Mouse (Mus musculus): ENCODE results near the gene Ffar2. TPM values are rescaled to one million over a fixed set of nuclear protein-coding genes. Genes with fewer than 3 reads are reported as not detected.
"Not testable (repeated sequence)": the region's sequence is repeated elsewhere in the genome, so short reads cannot be mapped to it uniquely, and the experiment has no call there.

Ffar2 gene
- polyA plus RNA-seq, 2 experiments: 0.36 to 0.43 TPM

DNA sequence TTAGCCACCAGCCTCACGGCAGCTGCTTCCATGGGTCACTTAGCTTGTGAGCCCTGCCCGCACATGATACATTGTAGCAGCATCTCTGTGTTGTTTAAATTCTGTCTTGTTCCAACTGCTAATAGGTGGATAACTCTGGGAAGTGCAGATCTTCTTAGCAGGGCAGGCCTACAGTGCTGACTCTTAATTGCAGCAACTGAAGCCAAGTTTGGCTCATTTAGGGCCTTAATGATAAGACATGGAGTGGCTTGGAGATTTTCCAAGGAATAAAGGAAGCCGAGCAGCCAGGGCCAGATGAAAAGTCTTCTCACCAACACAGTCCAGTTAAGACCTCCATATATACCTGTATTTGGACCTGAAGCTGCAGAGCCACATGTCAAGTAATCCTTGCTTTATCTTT, 16.7 kb upstream of the Ffar2 start:
- H3K36me3 ChIP-seq (replicated peaks; ENCODE audit: control insufficient read depth, insufficient read depth, low read depth): no peaks in the 10 kb centered on the region
- ATAC-seq (ENCODE audit: insufficient read depth) (no peak), DNase-seq (ENCODE audit: low read depth in 3 of 3, low spot score in 3 of 3) (no peak)
- H3K9me3 ChIP-seq (ENCODE audit: control insufficient read depth, low read length): no peaks in the 10 kb centered on the region
- no peaks in the 10 kb centered on the region for H3K27me3 ChIP-seq (ENCODE audit: control insufficient read depth, insufficient read depth, low read length)
- no peak overlapping the region for H3K9ac ChIP-seq (replicated peaks)
- no peak for TF ChIP-seq EP300 (IDR thresholded peaks at IDR 0.05; ENCODE audit: low read depth)
- no peak for TF ChIP-seq CTCF (IDR thresholded peaks at IDR 0.05; ENCODE audit: low read depth)
- 68% methylated on average over 3 of the region's 3 CpGs for WGBS (ENCODE audit: insufficient replicate concordance)
- H3K4me2 ChIP-seq (ENCODE audit: low read depth): no peak overlapping the region
- H3K4me3 ChIP-seq (ENCODE audit: insufficient read depth in 1 of 2, low read depth in 2 of 2, low read length in 2 of 2): no peak overlapping the region
- H3K4me1 ChIP-seq (replicated peaks; ENCODE audit: control insufficient read depth in 2 of 2, insufficient read depth in 2 of 2, low read length in 1 of 2): peaks cover 0 to 14% of the 10 kb centered on the region in 2 experiments; a peak in 2 of 4 replicates
- H3K27ac ChIP-seq: no peak overlapping the region

DNA sequence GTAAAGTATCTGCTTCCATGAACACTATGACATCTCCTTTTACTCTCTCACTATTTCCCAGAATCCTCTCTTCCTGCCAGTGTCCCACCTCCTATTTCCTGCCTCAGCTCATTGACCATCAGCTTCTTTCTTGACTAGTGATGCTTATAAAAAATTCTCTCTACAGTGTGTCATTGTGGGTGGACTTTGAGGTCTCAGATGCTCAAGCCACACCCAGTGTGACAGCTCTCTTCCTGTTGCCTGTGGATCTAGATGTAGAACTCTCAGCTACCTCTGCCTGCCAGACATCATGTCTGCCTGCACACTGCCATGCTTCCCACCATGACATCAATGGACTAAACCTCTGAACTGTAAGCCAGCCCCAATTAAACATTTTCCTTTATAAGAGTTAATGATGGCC, 13.7 kb upstream of the Ffar2 start:
- Histone ChIP-seq H3K9me3 (ENCODE audit: control insufficient read depth, low read length) (no peaks in the 10 kb centered on the region), H3K4me1 (replicated peaks; ENCODE audit: control insufficient read depth in 2 of 2, insufficient read depth in 2 of 2, low read length in 1 of 2) (peaks cover 0 to 9% of the 10 kb centered on the region in 2 experiments; a peak in 2 of 4 replicates), H3K27ac (no peak overlapping the region), H3K9ac (replicated peaks) (no peak overlapping the region), H3K36me3 (replicated peaks; ENCODE audit: control insufficient read depth, insufficient read depth, low read depth) (no peaks in the 10 kb centered on the region), H3K4me2 (ENCODE audit: low read depth) (no peak overlapping the region), H3K27me3 (ENCODE audit: control insufficient read depth, insufficient read depth, low read length) (no peaks in the 10 kb centered on the region), H3K4me3 (ENCODE audit: insufficient read depth in 1 of 2, low read depth in 2 of 2, low read length in 2 of 2) (no peak overlapping the region)
- ATAC-seq (ENCODE audit: insufficient read depth): no peak
- DNase-seq (ENCODE audit: low read depth in 3 of 3, low spot score in 3 of 3): no peak
- TF ChIP-seq CTCF (IDR thresholded peaks at IDR 0.05; ENCODE audit: low read depth) (no peak), EP300 (IDR thresholded peaks at IDR 0.05; ENCODE audit: low read depth) (no peak)

- not testable (repeated sequence) for H3K27ac ChIP-seq; ATAC-seq (ENCODE audit: insufficient read depth); H3K9ac ChIP-seq (replicated peaks); H3K36me3 ChIP-seq (replicated peaks; ENCODE audit: control insufficient read depth, insufficient read depth, low read depth); H3K27me3 ChIP-seq (ENCODE audit: control insufficient read depth, insufficient read depth, low read length); H3K4me3 ChIP-seq (ENCODE audit: insufficient read depth in 1 of 2, low read depth in 2 of 2, low read length in 2 of 2); H3K9me3 ChIP-seq (ENCODE audit: control insufficient read depth, low read length); DNase-seq (ENCODE audit: low read depth in 3 of 3, low spot score in 3 of 3); H3K4me1 ChIP-seq (replicated peaks; ENCODE audit: control insufficient read depth in 2 of 2, insufficient read depth in 2 of 2, low read length in 1 of 2); H3K4me2 ChIP-seq (ENCODE audit: low read depth)
- 12% methylated on average over 9 of the region's 11 CpGs for WGBS (ENCODE audit: insufficient replicate concordance)
Observed at GRCm38 (mm10) chr7:30832684-30833083, 9.1 kb upstream of the Ffar2 start.

DNA sequence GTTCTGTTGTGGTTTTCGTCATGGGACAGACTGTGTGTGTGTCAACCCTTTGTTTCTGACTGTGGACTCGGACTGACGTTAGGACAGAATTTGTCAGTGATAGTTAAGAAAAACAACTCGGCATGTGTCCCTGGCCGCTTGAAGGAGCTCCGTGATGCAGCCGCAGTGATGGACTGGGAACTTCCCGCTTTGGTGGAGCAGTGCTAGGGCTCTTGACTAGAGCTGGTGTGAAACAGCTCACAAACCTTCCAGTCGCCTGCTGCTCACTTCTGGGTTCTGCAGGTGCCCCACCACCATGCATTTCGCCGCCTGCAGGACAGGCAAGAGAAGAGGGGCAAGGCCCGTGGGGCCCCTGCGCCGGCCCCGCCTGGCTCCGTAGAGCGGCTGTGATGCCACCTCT, 8.7 kb upstream of the Ffar2 start:
- H3K4me1 ChIP-seq (replicated peaks; ENCODE audit: control insufficient read depth in 2 of 2, insufficient read depth in 2 of 2, low read length in 1 of 2): no peaks in the 10 kb centered on the region
- no peak overlapping the region for H3K4me3 ChIP-seq (ENCODE audit: insufficient read depth in 1 of 2, low read depth in 2 of 2, low read length in 2 of 2)
- 46% methylated on average over 17 of the region's 17 CpGs for WGBS (ENCODE audit: insufficient replicate concordance)
- no peak for DNase-seq (ENCODE audit: low read depth in 3 of 3, low spot score in 3 of 3)
- no peaks in the 10 kb centered on the region for H3K9me3 ChIP-seq (ENCODE audit: control insufficient read depth, low read length)
- H3K27ac ChIP-seq: no peak overlapping the region
- no peak overlapping the region for H3K4me2 ChIP-seq (ENCODE audit: low read depth)
- H3K27me3 ChIP-seq (ENCODE audit: control insufficient read depth, insufficient read depth, low read length): no peaks in the 10 kb centered on the region
- no peak overlapping the region for H3K9ac ChIP-seq (replicated peaks)
- no peaks in the 10 kb centered on the region for H3K36me3 ChIP-seq (replicated peaks; ENCODE audit: control insufficient read depth, insufficient read depth, low read depth)
- ATAC-seq (ENCODE audit: insufficient read depth): no peak
- no peak for TF ChIP-seq EP300 (IDR thresholded peaks at IDR 0.05; ENCODE audit: low read depth)
- TF ChIP-seq CTCF (IDR thresholded peaks at IDR 0.05; ENCODE audit: low read depth): no peak

DNA sequence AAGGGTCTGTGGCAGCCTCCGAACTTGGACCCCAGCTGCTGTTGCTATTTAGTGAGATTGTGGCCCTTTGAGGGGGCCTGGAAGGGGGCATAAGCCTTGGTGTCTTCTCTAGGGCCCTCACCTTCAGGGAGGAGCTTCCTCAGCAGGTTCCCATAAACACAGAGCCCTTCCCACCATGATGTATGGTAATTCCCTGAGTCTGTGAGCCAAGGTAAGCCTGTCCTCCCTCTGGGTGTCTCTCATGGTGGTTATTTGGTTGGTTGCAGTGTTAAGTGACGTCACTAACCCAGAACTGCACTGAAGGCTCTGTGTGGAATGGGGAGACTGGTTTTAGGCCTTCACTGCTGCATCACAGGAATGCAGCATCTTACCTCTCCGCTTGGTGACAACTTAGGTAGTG, 5.9 kb upstream of the Ffar2 start:
- DNase-seq (ENCODE audit: low read depth in 3 of 3, low spot score in 3 of 3) (no peak), ATAC-seq (ENCODE audit: insufficient read depth) (no peak)
- no peaks in the 10 kb centered on the region for H3K36me3 ChIP-seq (replicated peaks; ENCODE audit: control insufficient read depth, insufficient read depth, low read depth)
- no peak overlapping the region for H3K4me2 ChIP-seq (ENCODE audit: low read depth)
- no peaks in the 10 kb centered on the region; a peak in 1 of 4 replicates for H3K4me1 ChIP-seq (replicated peaks; ENCODE audit: control insufficient read depth in 2 of 2, insufficient read depth in 2 of 2, low read length in 1 of 2)
- WGBS (ENCODE audit: insufficient replicate concordance): 55% methylated on average over 3 of the region's 3 CpGs
- no peak overlapping the region for H3K4me3 ChIP-seq (ENCODE audit: insufficient read depth in 1 of 2, low read depth in 2 of 2, low read length in 2 of 2)
- no peak overlapping the region for H3K9ac ChIP-seq (replicated peaks)
- H3K9me3 ChIP-seq (ENCODE audit: control insufficient read depth, low read length): no peaks in the 10 kb centered on the region
- TF ChIP-seq EP300 (IDR thresholded peaks at IDR 0.05; ENCODE audit: low read depth) (no peak), CTCF (IDR thresholded peaks at IDR 0.05; ENCODE audit: low read depth) (no peak)
- no peak overlapping the region for H3K27ac ChIP-seq
- H3K27me3 ChIP-seq (ENCODE audit: control insufficient read depth, insufficient read depth, low read length): no peaks in the 10 kb centered on the region

GRCm38 (mm10) chr7:30828871-30829270, 5.3 kb upstream of the Ffar2 start:
- not testable (repeated sequence) for ATAC-seq (ENCODE audit: insufficient read depth); H3K4me3 ChIP-seq (ENCODE audit: insufficient read depth in 1 of 2, low read depth in 2 of 2, low read length in 2 of 2); H3K36me3 ChIP-seq (replicated peaks; ENCODE audit: control insufficient read depth, insufficient read depth, low read depth); H3K9me3 ChIP-seq (ENCODE audit: control insufficient read depth, low read length); H3K27ac ChIP-seq; H3K9ac ChIP-seq (replicated peaks); DNase-seq (ENCODE audit: low read depth in 3 of 3, low spot score in 3 of 3); H3K4me1 ChIP-seq (replicated peaks; ENCODE audit: control insufficient read depth in 2 of 2, insufficient read depth in 2 of 2, low read length in 1 of 2); H3K27me3 ChIP-seq (ENCODE audit: control insufficient read depth, insufficient read depth, low read length); H3K4me2 ChIP-seq (ENCODE audit: low read depth)
